Mouse (Mus musculus): ENCODE measurements around the gene Sltm. TPM values are rescaled to one million over a fixed set of nuclear protein-coding genes. Genes with fewer than 3 reads are reported as not detected.

Sltm gene
- total RNA-seq, 4 experiments from 2014 or later = 11.6 to 16.1 (median 14.6) TPM

Other genes starting within 250 kb of the Sltm start
- under 1 TPM in 1 of 4 experiments, not detected in 3; 0.34 TPM for gene Ccnb2, start 121.2 kb upstream of the Sltm start, total RNA-seq (2022)
- gene Rnf111, start 39.0 kb upstream of the Sltm start, total RNA-seq (2022) = 10 to 100 TPM in 3 of 4 experiments, 1 to 10 TPM in 1; 9.9 to 13.2 (median 11.0) TPM
- gene Gm10642, start 113.5 kb downstream of the Sltm start, total RNA-seq (2022) = under 1 TPM in 3 of 4 experiments, not detected in 1; 0.15 to 0.19 (median 0.18) TPM
- gene Mindy2, start 114.4 kb downstream of the Sltm start, total RNA-seq (2022) = 10 to 100 TPM; 13.2 to 17.6 (median 13.6) TPM
- gene Adam10, start 136.2 kb downstream of the Sltm start, total RNA-seq (2022) = 10 to 100 TPM; 13.1 to 17.4 (median 16.1) TPM